Mouse (Mus musculus): ENCODE results near the gene B4galnt1. TPM values are rescaled to one million over a fixed set of nuclear protein-coding genes. Genes with fewer than 3 reads are reported as not detected.
"Not testable (repeated sequence)": the region's sequence is repeated elsewhere in the genome, so short reads cannot be mapped to it uniquely, and the experiment has no call there.

Gene B4galnt1
- total RNA-seq, 2 experiments from 2014 or later: 0.69 to 1.0 TPM

DNA sequence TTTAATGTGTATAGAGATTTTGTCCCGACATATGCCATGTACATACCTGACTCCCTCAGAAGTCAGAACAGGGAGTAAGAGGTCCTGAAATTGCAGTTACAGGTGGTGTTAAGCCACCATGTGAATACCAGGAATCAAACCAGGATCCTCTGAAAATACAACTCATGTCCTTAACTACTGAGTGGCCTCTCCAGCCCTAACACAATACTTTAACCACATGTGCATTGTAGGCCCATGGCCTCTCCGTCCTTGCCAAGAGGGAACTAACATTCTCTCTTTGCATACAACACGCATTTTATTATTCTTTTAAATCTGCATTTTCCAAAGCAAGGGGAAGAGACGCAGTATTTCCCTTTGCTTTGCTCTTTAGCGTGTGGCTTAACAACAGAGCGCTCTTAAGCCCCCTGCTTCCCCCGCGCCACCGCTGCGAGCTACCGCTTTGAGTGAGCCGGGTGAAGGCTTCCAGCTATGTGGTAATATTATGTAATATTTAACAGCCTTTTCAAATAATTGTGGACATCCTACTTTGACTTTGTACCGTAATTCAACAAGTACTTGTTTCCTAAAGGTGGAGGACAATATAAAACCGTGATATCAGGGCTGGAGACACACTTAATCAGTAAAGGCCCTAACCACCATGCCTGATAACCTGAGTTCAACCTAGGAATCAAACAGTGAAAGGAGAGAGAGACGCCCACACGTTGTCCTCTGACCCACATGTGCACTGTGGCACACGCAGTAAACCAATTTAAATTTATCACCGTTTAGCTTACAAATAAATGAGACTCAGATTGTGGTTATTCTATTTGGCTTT is 26.5 kb upstream of the B4galnt1 start:
- intact Hi-C loops (cut with DNase I): no loop called here
- no peak for DNase-seq

DNA sequence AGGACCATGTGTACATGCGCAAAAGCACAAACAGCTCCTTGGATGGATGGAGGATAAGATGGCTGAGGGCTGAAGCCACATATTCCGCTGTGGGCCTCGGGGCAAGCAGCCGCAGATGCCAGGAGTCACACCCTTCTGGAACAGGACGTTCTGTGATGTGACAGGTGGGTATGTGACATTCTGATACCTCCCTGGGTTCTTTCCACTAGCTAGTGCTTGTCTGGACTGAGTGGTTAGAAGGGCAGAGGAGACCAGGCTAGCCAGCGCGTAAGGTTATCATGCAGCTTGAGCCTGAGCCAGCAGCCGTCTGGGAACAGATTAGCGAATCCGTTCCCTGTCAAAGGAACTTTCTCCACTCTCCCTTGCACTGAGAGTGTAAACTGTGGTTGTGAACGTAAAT is 24.1 kb upstream of the B4galnt1 start:
- intact Hi-C loops (cut with DNase I): no loop called here
- DNase-seq: no peak

DNA sequence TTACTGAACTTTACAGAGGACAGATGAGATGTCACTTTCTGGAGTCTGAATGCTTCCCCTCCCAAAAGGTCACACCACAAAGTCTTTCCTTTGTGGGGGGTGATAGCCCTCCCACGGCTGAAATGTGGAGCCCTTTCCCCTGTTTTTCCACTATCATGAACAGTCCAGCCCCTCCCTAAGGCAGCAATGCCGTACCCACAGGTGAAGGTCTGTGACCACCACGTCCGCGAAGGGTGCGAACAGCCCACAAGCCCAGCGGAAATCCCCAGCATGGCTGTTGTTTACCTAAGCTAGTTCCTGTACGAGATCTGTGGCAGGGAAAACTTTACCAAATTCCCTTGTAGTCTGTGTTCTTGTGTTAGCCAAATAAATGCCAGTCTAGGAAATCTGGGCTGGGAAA is 23.5 kb upstream of the B4galnt1 start:
- intact Hi-C loops (cut with DNase I): no loop called here
- no peak for DNase-seq

GRCm38 (mm10) chr10:127143228-127143627 is 21.8 kb upstream of the B4galnt1 start:
- intact Hi-C loops (cut with DNase I): no loop called here
- DNase-seq: no peak

GRCm38 (mm10) chr10:127144536-127144935 is 20.5 kb upstream of the B4galnt1 start:
- DNase-seq: no peak
- intact Hi-C loops (cut with DNase I): no loop called here

DNA sequence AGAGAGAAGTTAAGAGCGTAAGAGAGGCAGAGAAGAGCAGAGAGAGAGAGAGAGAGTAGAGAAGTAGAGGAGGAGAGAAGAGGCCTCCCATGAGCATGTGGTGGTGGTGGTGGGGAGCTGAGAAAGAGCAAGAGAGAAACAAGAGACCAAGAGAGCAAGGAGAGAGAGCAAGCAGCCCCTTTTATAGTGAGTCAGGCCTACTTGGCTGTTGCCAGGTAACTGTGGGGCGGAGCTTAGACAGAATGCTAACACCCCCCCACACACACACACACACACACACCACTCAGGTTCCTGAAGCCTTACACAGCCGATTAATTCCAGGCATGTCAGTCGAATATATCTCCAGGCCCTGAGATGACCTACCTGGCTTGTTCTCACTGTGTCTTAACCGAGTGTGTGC is 19.7 kb upstream of the B4galnt1 start:
- no peak for DNase-seq
- intact Hi-C loops (cut with DNase I): no loop called here

DNA sequence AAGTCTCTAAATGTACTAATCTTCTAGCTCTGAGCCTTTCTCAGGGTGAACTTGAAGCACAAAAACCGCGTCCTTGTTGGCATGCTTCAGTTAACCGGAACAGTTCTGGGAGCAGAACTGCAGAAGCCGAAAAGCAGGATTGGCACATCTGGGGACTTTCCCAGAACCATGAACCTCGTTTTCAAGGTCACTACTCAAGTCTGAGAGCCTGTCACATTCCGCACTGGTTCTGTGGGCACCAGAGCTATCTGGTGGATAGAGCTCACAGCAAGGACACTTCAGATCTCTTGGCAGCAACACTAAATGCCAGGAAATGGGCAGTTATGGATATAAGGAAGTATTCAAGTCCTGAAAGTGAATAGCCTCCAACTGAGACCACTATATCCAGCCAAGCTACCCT is 17.9 kb upstream of the B4galnt1 start:
- intact Hi-C loops (cut with DNase I): no loop called here
- no peak for DNase-seq

DNA sequence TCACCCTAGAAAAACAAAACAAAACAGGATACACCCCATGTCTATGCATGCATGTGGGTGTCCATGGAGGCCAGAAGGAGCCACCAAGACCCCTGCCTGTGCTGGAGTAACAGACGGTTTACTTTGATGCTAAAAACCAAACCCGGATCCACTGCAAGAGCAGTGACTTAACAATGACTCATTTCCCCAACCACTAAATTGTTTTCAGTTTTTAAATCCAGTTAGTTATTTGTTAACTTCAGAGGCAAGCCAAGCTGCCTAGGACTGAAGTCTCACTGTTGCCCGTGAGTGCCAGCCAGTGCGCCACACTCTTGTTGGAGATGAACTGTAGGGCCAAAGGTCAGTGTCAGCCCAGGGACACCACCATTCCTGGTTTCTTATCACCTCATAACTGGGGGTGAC is 14.6 kb upstream of the B4galnt1 start:
- intact Hi-C loops (cut with DNase I): no loop called here
- no peak for DNase-seq

GRCm38 (mm10) chr10:127151233-127151632 is 13.8 kb upstream of the B4galnt1 start:
- DNase-seq; intact Hi-C loops (cut with DNase I): not testable (repeated sequence)

GRCm38 (mm10) chr10:127152556-127152955 is 12.5 kb upstream of the B4galnt1 start:
- DNase-seq; intact Hi-C loops (cut with DNase I): not testable (repeated sequence)

- intact Hi-C loops (cut with DNase I): no loop called here
Measured at GRCm38 (mm10) chr10:127153323-127153722, 11.7 kb upstream of the B4galnt1 start.

GRCm38 (mm10) chr10:127154241-127154640 is 10.8 kb upstream of the B4galnt1 start:
- intact Hi-C loops (cut with DNase I): no loop called here
- DNase-seq: no peak

More at GRCm38 (mm10) chr10:127153323-127153722, 11.7 kb upstream of the B4galnt1 start:
- DNase-seq: no peak

DNA sequence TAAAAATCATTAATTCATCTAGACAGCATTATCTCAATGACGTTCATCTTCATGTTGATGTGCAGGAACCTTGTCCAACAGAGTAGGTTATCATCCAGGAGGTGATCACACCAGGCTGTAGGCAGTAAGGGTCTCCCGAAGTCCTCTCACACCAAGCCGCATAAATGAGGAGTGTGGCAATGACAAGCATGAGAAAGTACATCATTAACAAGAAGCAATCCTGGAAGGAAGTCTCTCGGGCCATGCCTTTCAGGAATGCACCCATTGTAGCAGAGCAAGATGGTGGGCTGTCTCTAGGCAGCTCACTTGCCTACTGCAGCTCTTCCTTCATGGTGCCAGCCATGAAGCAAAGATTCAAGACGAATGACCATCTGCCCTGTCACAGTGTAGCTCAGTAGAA is 10.4 kb upstream of the B4galnt1 start:
- DNase-seq: no peak
- intact Hi-C loops (cut with DNase I): no loop called here

GRCm38 (mm10) chr10:127156089-127156488 is 8.9 kb upstream of the B4galnt1 start:
- DNase-seq: no peak
- intact Hi-C loops (cut with DNase I): no loop called here

- intact Hi-C loops (cut with DNase I): no loop called here
- DNase-seq: no peak
Measured at GRCm38 (mm10) chr10:127156511-127156910, 8.5 kb upstream of the B4galnt1 start.

GRCm38 (mm10) chr10:127158471-127158870 is 6.6 kb upstream of the B4galnt1 start:
- no peak for DNase-seq
- intact Hi-C loops (cut with DNase I): no loop called here

GRCm38 (mm10) chr10:127160081-127160480 is 4.9 kb upstream of the B4galnt1 start:
- intact Hi-C loops (cut with DNase I): no loop called here
- no peak for DNase-seq

DNA sequence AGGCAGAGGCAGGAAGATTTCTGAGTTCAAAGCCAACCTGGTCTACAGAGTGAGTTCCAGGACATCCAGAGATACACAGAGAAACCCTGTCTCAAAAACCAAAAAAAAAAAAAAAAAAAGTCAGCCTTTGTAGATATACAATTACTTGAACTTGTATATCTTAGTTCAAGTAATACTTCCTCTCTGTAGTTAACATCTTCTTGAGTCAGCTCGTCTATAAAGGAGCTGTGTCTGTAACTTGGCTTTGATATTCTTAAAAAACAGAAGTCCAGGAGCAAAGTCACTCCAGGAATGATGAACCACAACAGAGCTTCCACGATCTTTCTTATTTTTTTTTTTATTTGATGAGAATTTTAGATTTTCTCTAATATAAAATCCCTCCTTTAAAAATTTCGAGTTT is 4.3 kb upstream of the B4galnt1 start:
- intact Hi-C loops (cut with DNase I): no loop called here

GRCm38 (mm10) chr10:127162771-127163261 is 2.2 kb upstream of the B4galnt1 start:
- intact Hi-C loops (cut with DNase I); DNase-seq: not testable (repeated sequence)

More for the DNA sequence above, 4.3 kb upstream of the B4galnt1 start:
- no peak for DNase-seq

DNA sequence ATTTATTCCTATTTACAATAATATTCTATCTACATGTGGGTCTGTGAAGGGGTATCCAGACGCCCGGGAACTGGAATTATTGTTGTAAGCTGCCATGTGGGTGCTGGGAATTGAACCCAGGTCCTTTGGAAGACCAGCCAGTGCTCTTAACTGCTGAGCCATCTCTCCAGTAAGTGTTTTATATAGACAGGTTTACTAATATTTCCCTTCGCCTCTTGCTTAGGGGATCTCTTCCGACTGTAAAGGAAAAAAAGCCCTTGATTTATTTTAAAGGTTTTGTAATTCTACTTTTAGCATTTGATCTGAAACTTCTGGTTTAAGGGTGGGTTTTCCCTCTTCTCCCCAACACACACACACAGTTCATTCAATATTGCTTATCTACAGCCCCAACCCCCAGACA is 835 bp upstream of the B4galnt1 start:
- intact Hi-C loops (cut with DNase I): no loop called here
- DNase-seq: no peak

GRCm38 (mm10) chr10:127165354-127165653 is 279 bp downstream of the B4galnt1 start:
- intact Hi-C loops (cut with DNase I): loop anchor here (5.0 kb wide), 1 partner anchor 38 kb away; no protein-coding TSS in a partner anchor
- no peak for DNase-seq

DNA sequence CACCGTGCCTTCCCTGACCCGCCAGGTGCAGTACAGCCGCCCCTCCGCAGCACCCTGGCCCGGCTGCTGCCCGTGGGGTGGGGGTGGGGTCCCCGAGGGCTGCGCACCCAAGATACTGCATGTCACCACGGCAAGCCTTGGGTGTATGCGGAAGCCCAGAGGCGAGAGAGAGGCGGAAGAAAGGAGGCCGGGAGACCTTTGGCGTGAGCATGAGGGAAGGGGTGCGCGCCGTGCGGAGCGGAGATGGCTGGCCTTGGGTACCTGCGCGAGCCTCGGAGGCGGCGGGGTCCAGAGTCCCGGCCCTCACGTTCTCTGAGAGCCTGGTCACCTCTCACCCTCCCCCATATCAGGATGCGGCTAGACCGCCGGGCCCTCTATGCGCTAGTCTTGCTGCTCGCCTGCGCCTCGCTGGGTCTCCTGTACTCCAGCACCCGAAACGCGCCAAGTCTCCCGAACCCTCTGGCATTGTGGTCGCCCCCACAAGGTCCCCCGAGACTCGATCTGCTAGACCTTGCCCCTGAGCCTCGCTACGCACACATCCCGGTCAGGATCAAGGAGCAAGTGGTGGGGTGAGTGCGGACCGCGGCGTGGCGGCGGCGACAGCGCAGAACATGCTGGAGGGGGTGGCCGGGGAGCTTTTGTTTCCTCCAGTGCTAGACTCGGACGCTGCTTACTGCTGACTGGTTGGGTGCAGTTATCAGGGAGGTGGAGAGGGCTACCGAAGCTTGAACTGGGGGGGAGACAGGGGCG is 804 bp downstream of the B4galnt1 start:
- intact Hi-C loops (cut with DNase I): loop anchor here (5.0 kb wide), 1 partner anchor 39 kb away; no protein-coding TSS in a partner anchor
- no peak for DNase-seq

All from gastrocnemius, postnatal 36 days (tissue).